Mouse (Mus musculus) E14TG2a.4 (cell line): ENCODE data around the gene Hephl1.

Experiments used
- H3K27me3 ChIP-seq: 2 replicates; pipeline ENCODE4 v1.6.1; 2014; ENCODE audit warnings: low read length, control low read depth; ENCODE audit not compliant: insufficient read depth
- H3K36me3 ChIP-seq: 2 replicates; pipeline ENCODE4 v1.6.1; 2014; ENCODE audit warnings: low read length, control low read depth; ENCODE audit not compliant: insufficient read depth
- H3K4me1 ChIP-seq: replicated peaks from 2 replicates; pipeline ENCODE4 v1.6.1; 2014; ENCODE audit warnings: low read depth, low read length, control low read depth
- H3K4me3 ChIP-seq: replicated peaks from 2 replicates; pipeline ENCODE4 v1.5.1; 2014; ENCODE audit warnings: mild to moderate bottlenecking, low read length
- H3K9me3 ChIP-seq: 2 replicates; pipeline ENCODE4 v1.6.1; 2014; ENCODE audit warnings: low read length, control low read depth
- CTCF ChIP-seq: conservative IDR thresholded peaks from 2 replicates; pipeline ENCODE4 v1.5.1; 2014; ENCODE audit warnings: low read length
- NANOG ChIP-seq: IDR thresholded peaks from 2 replicates; pipeline ENCODE4 v1.6.1; 2014; ENCODE audit warnings: borderline replicate concordance, low read length, mixed read lengths
- POU5F1 ChIP-seq: IDR thresholded peaks from 2 replicates; pipeline ENCODE4 v1.6.1; 2014; ENCODE audit warnings: low read length, borderline replicate concordance

Hephl1 gene

DNA sequence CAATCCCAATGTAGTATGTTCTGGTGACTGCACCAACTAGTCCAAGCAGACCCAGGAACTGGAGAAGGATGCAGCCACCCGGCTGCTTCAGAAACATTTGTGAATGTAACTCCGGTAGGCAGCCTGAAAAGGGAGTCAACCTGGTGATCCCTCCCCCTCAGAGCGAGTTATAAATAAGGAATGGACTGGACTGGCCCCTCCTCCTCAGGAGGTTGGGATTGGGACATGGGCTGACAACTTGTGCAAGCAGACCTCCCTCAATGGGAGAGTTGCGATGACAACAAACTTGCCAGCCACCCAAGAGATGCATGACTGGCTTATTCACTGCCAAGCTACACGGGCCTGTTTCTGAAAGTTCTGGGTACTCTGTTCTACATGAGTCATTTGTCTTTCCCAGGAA is at the start of gene Hephl1:
Gene Hephl1 (minus strand): TSS at position 101 of the 400 bp plus-strand sequence.
- Histone ChIP-seq H3K36me3 (no peaks in the 10 kb centered on the region), H3K27me3 (no peaks in the 10 kb centered on the region; the same call in 1 of the 2 replicates)
- TF ChIP-seq CTCF (no peak), POU5F1 (no peak), NANOG (no peak)

DNA sequence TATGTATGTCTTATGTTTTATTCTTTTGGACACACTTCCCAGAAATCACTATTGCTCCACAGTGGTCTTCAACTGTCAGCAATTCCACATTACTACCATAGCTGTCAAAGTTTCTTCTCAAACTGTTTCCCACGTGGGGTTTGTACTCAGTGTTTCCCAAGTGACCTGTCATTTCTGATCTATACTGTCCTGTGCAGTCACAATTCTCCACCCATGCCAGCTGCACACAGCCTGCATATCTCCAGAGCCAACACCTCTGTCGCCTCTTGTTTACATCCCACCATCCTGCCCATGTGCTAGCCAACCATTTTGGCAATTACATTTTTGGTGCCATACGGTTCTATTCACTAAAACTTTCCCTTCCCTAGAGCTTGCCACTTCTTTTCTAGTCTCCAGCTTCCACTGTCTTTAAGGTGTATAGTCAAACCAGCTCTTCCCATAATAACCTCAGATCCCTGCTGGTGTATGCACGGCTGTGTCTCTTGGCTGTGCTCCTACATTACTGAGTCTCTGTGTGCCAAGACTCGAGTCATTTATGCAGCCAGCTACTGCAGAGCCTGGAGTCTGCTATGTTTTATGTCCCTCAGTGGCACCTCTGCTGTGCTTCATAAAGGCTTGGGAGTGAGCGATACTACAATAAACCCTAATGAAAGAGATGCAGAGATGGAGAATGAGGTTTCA is 37.5 kb upstream of the Hephl1 start:
- Histone ChIP-seq H3K9me3 (no peaks in the 10 kb centered on the region), H3K4me3 (no peak overlapping the region), H3K27me3 (no peaks in the 10 kb centered on the region), H3K4me1 (no peaks in the 10 kb centered on the region), H3K36me3 (no peaks in the 10 kb centered on the region)
- TF ChIP-seq CTCF (no peak), POU5F1 (no peak), NANOG (no peak)

More for the DNA sequence above, at the start of gene Hephl1:
- Histone ChIP-seq H3K9me3 (peaks cover 7% of the 10 kb centered on the region; the same call in 1 of the 2 replicates), H3K4me1 (no peaks in the 10 kb centered on the region), H3K4me3 (no peak within 1 kb of the TSS)

DNA sequence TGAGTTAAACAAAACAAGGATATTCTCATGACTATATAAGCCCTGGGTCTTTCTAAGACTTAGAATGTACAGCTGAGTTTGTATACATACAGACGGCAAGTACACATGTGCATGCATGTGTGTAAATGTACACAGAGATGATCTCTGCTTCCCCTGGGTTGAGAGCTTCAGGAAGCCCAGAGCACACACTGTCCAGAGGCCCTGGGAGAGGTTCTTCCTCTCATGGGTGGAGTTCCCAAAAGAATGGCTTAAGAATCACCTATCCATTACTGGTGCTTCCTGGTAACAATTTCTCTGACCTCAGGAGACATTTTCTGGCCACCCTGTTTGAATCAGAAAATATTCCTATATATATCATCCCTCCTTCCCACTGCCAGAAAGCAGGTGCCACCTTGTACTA is 28.6 kb upstream of the Hephl1 start:
- no peaks in the 10 kb centered on the region for H3K27me3 ChIP-seq
- H3K9me3 ChIP-seq = no peaks in the 10 kb centered on the region
- H3K4me1 ChIP-seq = no peaks in the 10 kb centered on the region
- H3K36me3 ChIP-seq = no peaks in the 10 kb centered on the region
- TF ChIP-seq CTCF = no peak
- TF ChIP-seq NANOG = no peak
- TF ChIP-seq POU5F1 = no peak
- no peak overlapping the region for H3K4me3 ChIP-seq

DNA sequence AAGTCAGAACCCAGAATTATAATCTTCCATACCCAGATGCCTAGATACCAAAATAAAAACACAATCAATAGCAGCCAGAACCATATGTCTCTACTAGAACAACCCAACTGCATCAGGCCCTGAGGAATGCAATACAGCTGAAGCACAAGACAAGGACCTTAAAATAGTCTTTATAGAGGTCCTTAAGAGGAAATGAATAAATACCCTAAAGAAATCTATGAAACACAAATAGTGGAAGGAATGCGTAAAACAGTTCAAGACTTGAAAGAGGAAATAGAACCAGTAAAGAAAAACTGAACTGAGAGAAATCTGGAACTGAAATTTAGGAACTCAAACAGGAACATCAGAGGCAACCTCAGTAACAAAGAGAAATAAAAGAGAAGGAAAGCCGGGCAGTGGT is 14.0 kb upstream of the Hephl1 start:
- Histone ChIP-seq H3K4me3 (no peak overlapping the region), H3K4me1 (peaks cover under 1% of the 10 kb centered on the region), H3K9me3 (peaks cover 7% of the 10 kb centered on the region; the same call in 1 of the 2 replicates), H3K36me3 (no peaks in the 10 kb centered on the region), H3K27me3 (no peaks in the 10 kb centered on the region)
- TF ChIP-seq NANOG = no peak
- TF ChIP-seq CTCF = no peak
- no peak for TF ChIP-seq POU5F1

DNA sequence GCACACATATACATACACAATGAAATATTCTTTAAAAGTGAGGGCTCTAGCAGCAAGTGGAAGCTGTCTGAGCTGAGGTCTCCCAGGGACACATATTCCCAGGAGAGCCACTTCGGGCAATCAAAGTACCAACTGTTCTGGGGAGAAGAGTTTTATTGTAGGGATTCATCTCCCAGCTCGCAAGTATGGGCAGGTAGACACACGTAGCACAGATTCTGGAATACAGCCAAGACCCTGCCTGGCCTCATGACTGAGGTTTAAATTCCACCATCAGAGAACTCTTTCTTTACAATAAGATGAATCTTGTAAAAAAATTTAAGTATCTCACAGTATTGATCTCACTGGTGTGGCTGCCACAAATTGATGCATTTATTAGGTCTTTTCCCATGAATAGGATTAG is 10.5 kb upstream of the Hephl1 start:
- peaks cover 17% of the 10 kb centered on the region for H3K9me3 ChIP-seq
- no peak overlapping the region for H3K4me3 ChIP-seq
- no peaks in the 10 kb centered on the region for H3K27me3 ChIP-seq
- H3K36me3 ChIP-seq = no peaks in the 10 kb centered on the region
- peaks cover 20% of the 10 kb centered on the region for H3K4me1 ChIP-seq
- TF ChIP-seq POU5F1 = no peak
- TF ChIP-seq CTCF = no peak
- no peak for TF ChIP-seq NANOG

DNA sequence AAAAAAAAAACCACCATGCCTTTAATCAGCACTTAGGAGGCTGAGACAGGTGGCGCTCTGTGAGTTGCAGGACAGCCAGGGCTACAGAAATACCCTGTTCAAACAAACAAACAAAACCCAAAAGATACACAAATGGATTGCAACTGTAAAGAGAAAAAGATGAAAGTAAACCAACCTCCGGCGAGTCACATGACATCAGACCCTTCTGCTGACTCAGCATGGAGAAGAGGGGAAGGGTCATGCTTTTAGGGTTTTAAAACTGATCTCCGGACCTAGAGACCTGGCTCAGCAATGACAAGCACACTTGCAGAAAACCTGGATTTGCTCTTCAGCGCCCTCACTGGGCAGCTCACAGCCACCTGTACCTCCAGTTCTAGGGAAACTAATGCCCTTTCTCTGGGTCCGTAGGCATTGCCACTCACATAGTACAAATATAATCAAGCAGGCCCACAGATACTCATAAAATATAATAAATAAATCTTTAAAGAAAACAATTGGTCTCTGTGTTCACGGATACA is 9.0 kb upstream of the Hephl1 start:
- TF ChIP-seq CTCF (peak; percentile 28), POU5F1 (no peak)
- Histone ChIP-seq H3K9me3 (peaks cover 23% of the 10 kb centered on the region), H3K4me3 (no peak overlapping the region), H3K4me1 (peaks cover 20% of the 10 kb centered on the region), H3K27me3 (no peaks in the 10 kb centered on the region), H3K36me3 (no peaks in the 10 kb centered on the region)

DNA sequence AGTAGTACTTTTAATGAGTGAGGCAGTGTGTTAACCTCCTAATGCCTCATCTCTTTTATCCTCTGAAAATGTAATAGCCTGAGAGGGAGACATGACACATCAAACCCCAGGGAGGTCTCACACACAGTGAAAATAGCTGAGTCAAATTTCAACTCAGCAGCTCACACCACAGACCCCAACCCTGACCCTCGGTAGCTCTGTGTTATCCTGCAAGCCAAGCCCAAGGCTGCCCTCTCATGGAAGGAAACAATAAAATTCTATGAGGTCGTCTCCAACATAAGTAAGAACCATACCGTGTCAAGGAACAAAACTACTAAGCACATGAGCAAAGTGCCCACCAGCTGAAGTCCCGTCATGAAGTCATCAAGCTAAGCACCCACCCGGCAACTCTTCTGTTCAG is 8.3 kb upstream of the Hephl1 start:
- Histone ChIP-seq H3K4me1 (peaks cover 20% of the 10 kb centered on the region), H3K27me3 (no peaks in the 10 kb centered on the region; the same call in 1 of the 2 replicates), H3K36me3 (no peaks in the 10 kb centered on the region), H3K4me3 (no peak overlapping the region), H3K9me3 (peaks cover 23% of the 10 kb centered on the region)
- no peak for TF ChIP-seq POU5F1
- TF ChIP-seq NANOG = no peak
- no peak for TF ChIP-seq CTCF

DNA sequence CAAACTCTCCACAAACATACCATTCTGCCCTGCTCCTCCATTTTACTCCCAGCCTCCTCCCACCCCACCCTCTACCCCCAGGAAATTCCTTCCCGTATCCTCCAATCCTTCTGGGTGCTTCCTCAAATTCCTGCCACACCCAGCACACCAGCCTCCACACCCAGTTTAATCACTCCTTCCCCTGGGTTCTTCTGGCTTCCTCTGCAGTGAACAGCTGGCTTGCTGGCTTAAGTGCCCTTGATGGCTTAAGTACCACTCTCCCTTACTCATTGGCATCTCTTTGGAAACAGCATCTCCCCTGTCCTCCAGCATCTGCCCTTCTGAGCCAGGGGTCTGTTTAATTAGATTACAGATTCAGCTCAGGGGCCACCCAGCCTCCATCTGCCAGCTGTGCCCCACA is 7.6 kb upstream of the Hephl1 start:
- TF ChIP-seq NANOG (peak; percentile 77; the same call in 1 of the 2 replicates), CTCF (no peak), POU5F1 (no peak)
- Histone ChIP-seq H3K9me3 (peaks cover 23% of the 10 kb centered on the region), H3K27me3 (no peaks in the 10 kb centered on the region; the same call in 1 of the 2 replicates), H3K4me3 (peak overlapping the region; percentile 4; the same call in 1 of the 2 replicates), H3K4me1 (peaks cover 20% of the 10 kb centered on the region), H3K36me3 (no peaks in the 10 kb centered on the region)
